Mouse (Mus musculus): Measurements from ENCODE around the gene Tmem30a.

Gene Tmem30a

DNA sequence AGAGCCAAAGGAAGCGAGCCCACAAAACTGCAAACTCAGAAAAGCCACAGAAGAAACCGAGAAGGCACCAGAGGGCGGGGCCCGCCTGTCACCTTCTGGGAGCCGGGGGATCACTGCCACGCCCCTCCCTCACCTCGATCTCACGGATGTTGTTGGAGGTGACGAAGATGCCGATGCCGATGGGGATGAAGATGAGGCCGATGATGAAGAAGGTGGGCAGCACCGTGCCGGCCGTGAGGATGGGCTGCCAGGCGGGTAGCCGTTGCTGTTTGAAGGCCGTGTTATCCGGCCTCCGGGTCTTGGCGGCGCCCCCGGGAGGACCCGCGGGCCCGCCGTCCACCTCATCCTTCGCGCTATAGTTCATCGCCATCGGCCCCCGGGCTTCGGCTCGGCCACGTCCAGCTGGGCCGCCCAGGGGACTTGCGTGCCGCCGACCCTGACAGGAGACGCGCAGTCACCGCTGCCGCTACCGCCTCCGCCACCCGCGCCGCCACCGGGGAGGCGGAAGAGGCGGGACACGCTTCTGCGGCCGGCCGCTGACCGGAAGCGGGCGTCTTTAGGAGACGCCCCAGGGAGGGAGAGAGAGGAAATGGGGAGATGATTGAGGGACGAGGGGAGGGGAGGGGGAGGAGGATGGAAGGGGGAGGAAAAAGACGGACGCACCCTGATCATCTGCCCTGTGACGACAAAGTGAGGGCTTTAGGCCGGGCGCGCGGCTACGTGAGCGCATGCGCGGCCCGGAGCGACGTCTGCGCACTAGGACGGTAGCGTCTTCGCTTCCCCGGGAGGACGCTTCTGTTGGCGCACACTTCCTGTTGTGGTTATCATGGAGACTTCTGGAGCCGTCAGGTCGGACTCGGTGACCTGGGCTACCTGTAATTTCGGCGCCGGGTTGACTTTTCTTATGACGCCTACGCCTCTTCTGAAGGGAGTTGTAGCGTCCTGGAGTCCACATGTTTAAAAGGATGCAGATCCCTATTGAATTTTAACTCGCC is at the start of gene Tmem30a:
Gene Tmem30a (minus strand): TSS at position 667 of the 995 bp plus-strand sequence.
- peak; percentile 98 for DNase-seq (ENCODE audit: low read depth)

DNA sequence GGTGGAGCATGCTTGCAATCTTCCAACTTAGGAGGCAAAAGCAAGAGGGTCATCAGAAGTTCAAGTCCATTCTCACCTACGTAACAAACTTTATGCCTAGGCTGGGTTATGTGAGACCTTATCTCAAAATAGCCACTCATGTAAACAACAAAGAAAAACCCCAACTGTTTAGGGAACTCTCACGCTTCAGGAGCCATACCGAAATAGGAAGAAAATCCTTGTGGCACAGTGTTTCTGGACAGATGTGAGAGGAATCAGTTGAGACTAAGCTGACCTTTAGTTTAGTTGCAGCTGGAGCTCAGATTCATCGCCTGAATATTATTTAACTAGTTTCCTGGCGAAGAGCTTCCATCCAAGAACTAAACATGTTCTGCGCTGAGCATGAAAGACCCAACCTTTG is 49.3 kb upstream of the Tmem30a start:
- no peak for DNase-seq (ENCODE audit: low read depth)

DNA sequence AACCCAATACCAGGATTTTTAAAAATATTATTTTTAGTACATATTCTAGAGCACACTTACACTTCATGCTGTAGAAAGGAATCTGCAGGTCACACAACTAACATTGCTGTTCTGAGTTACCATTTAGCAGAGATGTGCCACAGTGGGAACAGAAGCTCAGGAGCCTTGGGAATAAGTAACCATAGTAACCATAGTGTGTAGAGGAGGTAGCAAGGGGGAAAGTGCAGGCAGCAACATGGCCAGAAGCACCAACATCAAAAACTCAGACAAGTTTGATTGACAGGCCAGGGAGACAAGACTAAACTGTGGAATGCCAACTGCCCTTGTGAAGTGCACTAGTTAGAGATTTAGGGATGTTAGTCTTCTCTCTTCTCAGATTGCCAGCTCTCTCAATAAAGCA is 48.7 kb upstream of the Tmem30a start:
- DNase-seq (ENCODE audit: low read depth), result no peak

DNA sequence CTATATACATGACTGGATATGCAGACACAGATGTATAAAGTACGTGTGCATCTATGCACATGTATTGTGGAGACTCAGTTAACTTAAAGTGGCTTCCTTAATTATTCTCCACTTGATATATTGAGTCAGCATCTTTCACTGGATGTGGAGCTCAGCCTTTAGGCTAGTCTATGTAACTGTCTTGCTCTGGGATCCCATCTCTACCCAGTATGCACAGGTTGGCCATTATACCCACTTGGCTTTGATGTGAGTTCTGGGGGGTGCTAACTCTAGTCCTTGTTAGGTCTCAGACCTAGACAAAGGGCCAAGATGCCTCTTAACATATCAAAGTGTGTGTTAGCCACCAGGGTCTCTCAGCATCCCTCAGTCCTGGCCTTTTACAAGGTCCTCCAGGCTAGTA is 38.0 kb upstream of the Tmem30a start:
- no peak for DNase-seq (ENCODE audit: low read depth)

DNA sequence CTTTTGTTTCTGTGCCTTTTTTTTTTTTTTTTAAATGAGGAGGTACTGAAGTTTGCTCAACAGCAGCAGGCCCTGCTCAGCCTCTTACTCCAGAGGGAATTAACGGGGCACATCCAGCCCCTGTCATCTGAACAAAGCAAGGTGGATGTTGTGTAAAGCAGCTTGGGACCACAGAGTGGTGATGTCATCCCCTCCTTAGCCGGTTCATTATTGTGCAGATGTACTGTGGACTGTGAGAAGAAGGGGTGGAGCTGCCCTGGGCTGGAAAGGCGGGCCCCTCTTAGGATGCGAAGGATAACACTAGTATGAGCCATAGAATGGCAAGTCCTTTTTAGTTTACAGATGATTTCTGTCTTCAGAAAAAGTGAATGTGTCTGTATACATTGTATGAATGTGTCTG is 37.6 kb upstream of the Tmem30a start:
- DNase-seq (ENCODE audit: low read depth), result no peak

DNA sequence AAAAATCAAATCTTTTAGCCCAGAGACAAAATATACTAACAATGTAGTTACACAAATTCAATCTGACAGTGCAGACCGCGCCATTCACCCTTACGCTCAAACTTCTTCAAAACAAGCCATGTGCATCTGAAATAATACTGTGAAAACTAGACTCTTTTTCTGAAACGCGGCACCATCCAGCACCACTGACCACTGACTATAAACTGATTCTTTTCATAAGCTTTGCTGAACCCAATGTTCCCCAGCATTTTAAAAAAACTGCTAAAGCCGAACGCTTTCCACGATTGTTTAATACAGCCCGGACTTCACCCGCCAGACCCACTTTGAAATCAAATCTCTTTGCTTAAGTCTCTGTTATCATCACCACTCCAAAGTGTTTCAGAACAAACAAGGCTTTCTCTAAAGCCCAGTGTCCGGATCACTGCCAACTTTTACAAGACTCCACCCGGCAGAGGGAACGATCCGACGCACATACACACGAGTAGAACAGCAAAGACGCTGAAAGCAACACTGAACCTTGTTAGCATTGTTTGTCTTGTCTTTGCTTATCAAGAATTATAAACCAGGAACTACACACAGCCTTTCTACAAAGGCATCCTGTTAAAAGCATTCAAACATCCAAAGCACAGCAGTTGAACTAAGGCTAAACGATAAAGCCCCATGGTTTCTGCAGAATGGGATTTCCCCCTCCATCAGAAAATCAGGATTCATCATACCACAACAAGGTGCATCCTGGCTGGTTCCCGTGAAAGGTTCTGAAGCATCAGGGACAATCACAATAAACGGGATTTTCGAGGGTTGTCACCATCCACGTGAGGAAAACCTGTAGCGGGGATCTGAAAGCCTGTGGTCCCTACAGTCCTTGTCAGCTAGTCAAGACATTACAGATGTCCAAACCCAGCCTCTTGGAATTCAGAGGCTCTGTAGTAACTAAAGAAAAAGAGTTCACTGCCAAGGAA is 36.8 kb upstream of the Tmem30a start:
- DNase-seq (ENCODE audit: low read depth), result no peak

DNA sequence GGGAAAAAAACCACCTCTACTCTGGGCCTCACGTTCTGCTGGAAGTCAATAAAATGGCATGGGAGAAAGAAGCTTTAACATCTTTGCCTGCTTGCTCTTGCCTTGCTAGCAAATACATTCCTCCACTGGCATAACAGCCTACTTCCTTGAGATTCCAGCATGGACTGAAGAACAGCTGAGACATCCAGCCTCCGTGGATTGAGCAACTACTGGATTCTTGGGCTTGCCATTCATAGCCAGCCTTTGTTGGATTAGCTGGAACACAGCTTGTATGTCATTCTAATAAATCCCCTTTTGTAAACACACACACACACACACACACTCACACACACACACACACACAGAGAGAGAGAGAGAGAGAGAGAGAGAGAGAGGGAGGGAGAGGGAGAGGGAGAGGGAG is 33.8 kb upstream of the Tmem30a start:
- no peak for DNase-seq (ENCODE audit: low read depth)

DNA sequence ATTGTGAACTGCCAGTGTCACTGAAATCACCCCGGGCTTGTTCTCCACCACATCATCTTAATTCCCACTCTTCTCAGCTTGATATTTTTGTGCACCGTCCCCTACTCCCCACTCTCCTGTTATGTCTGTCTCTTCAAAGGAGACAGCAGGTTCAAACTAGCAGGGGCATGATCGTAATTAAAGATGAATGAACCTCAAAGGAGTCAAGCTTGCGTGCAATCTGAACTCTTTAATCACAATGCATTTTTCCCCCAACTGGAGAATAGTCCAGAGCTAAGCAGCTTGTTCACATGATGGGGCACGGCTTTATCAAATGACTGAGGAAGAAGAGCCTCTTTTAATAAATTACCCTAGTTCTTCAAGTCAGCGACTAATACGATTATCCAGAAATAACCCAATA is 32.2 kb upstream of the Tmem30a start:
- DNase-seq (ENCODE audit: low read depth), result no peak

DNA sequence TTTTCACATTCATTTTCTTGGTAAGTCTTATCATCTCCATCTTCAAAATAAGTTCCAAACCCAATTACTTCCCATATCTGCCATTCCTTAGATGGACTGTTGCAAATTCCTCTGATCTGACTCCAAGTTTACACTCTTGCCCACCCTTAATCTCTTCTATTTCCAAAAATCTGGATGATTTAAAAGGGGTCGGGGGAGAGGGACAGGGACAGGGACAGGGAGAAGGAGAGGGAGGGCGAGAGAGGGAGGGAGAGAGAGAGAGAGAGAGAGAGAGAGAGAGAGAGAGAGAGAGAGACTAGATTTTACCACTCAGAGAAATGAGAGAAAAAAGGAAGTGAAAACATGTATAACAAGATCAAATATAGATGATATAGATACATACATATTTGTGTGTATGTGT is 30.5 kb upstream of the Tmem30a start:
- no peak for DNase-seq (ENCODE audit: low read depth)

DNA sequence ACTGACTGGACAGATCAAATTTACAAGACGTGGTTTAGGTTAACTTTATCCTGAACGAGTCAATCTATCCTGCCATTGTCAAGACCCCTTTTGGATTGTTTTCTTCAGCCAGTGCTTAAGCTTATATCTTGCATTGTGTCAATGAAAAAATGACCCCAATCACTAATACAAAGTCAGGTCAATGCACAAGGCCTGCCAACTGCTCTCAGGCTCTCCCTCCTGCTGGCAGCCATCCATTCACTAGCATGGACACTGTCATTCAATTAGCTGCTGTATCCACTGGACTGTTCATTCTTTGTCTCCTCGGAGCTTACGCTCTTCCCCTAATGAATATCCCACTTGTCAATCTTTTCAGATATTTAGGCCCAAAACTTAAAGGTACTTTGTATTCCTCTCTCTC is 30.1 kb upstream of the Tmem30a start:
- no peak for DNase-seq (ENCODE audit: low read depth)

DNA sequence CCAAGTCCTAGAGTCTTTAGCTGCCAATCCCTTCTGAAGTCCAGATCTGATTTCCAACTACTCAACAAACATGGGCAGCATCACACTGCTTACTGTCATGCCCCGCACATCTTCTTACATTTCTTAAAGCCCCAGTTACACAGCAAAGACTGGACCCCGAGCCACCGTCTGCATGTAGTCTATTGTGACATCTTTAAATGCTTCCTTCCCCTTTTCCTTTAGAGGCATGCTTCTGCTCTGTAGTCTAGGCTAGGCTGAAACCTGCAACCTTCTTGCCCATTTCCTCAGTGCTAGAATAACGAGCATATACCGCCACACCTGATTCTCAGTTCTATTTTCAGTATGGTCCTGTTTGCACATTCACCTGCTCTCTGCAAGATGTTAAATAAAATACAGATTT is 23.2 kb upstream of the Tmem30a start:
- no peak for DNase-seq (ENCODE audit: low read depth)

DNA sequence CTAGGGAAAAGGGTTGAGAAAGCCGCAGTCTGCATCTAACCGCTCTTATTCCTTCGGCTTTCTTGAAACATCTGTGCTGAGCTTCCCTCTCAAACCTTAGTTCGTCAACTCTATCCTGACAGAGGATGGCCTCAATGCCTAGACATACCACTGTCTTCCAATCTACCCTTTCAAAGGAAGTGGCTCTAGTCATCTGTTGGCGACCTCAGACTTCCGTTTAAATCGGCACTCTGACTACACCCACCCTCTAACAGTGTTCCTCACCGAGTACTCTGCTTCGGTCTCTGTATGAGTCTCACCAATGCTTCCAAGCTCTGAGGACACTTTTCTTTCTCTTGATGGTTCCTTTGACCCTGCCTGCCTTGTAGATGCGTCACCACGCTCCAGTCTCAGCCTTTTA is 22.7 kb upstream of the Tmem30a start:
- DNase-seq (ENCODE audit: low read depth), result no peak

DNA sequence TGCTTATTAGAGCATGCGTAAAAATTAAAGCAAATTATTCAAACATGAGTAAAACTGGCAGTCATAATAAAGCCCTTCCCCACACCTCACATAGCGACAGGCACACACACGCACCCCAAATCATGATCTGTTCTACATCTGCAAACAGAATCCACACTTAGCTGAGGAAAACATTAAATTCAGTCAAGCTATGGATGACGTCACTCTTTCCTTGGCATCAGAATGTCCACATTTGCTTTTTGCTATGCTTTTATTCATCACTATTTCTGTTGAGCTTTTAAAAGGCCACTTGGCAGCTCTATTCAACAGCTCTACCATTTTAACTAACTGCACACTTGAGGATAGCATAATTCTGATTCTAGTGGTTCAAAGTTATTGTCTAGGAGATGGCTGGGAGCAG is 21.3 kb upstream of the Tmem30a start:
- DNase-seq (ENCODE audit: low read depth), result no peak

DNA sequence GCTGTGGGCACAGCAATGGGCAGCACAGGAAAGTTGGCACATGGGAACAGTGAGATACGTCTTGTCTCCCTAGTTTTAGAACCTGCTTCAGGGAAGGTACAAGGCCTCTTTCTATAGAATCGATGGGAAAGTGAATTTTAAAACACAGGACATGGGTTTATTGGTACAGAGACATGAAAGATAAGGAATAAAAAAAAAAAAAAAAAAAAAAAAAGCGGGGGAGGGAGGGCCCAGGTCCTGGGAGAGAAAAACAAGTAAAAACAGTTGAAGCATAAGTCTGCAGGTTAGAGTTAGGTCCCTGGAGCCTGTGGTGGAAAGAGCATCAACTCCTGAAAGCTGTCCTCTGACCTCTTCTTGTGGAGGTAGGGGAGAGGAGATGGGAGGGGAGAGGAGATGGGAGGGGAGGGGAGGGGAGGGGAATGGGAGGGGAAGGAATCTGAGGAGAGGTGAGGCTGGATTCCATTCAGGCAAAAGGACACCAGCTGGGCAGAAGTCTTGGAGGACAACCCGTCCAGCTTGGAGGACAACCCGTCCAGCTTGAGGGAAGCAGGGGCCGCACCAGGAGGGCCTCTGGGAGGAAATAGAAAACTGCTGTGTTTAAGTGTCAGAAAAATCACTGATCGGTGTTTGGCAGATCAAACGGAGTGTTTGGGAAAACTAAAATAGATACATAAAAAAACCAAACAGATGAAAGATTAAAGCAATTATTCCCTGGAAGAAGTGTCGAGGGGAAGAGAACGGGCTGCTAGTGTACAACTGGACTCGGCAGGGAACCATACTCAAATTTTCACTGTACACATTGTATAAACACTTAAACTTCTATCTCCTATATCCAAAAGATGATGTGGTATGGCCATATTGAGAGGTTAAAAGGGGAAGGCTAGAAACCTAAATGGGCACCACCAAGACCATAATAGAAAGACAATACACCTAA is 17.9 kb upstream of the Tmem30a start:
- DNase-seq (ENCODE audit: low read depth), result no peak

DNA sequence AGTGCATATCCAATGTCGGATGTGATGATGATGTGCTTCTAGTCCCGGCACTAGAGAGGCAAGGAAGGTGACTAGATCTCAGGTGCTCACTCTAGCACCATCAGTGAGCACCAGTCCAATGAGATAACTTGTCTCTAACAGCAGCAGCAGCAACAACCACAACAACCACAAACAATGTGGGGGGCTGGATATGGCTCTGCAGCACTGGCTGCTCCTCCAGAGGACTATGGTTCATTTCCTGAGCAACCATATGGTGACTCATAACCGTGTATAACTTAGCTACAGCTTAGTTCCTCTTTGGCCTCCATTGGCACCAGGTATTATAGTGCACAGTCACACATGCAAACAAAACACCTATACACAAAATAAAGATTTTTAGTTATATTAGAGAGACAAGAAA is 17.2 kb upstream of the Tmem30a start:
- no peak for DNase-seq (ENCODE audit: low read depth)

DNA sequence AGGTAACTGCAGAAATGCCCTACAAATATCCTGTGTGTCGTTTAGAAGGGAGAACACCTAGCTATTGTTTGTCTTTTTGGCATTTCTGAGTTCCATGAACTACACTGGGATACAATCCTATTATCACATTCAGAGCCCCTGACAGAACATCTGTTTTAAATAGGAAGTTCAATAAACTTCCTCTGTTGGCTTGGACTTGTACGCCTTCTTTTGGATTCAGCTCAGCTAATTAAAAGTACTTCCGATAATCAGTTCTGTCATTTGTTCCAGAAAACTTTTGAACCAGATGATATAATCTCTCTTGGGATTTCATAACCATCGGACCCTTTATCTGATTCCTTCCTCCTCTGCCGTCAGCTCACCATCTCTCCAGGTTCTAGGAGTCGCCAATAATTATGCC is 16.1 kb upstream of the Tmem30a start:
- DNase-seq (ENCODE audit: low read depth), result no peak

DNA sequence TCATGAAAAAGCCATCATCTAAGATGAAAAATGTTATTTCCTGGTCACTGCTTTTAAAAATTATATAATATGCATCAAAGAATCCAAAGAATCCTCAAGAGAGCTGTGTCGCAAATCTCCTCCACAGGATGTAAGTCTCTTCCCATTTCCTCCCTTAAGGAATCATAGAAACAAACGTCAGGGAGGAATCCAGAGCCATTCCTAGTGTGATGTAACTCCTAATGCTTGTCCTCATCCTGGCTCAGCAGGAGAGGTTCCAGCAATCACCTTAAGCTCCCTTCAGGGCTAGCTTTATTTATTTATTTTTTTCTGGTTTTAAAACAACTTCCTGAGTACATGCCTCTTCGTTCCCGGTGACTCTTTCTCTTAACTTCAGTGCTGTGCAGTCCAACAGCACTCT is 13.9 kb upstream of the Tmem30a start:
- DNase-seq (ENCODE audit: low read depth), result no peak

DNA sequence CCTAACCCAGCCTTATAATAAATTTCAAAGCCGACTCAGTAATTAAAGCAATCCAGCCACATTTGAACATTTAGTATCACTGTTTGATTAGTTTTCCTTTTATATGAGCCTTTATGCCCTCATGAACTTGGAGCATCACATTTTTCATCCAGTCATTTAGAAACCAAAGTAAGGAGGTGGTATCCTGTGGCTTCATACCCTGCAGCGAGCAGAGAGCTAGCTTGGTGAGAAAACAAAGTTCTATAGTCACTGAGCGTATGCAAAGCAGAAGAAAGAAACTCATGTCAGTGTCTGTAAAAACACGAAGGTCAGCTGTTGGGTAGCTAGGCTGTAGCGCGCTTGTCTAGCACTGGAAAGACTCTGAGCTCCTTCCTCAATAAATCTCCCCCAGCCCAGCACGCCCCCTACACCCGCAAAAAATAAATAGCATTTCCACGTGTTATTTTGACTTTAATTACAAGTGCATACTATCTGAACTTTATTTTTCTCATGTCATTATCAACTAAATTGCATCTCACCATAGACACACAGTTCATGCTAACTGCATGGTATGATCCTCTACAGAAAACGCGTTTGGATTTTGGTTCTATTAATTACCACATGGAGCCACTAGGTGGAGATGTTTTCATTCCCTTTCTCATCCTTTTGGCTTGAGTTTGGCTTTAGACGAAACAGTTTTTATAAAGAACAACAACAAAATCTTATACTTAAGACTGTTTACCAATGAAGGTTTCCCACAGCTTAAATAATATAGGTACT is 13.2 kb upstream of the Tmem30a start:
- DNase-seq (ENCODE audit: low read depth), result peak; percentile 74

DNA sequence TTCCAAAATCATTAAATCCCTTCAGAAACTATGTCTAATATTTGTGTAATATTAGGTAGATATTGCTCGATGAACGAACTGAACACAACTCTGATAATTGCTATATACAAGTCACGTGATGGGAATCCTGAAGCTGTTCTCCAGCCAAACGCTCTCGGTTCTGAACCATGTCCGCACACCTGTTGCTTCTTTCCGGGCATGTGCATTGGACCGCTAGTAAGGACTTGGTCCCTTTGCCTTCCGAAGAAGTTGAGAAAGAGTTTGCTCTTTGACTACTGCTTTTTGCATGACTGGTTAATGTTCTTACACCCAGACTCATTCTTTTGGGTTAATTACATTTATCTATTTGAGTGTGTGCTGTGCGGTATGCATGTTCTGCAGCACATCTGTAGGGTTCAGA is 12.1 kb upstream of the Tmem30a start:
- DNase-seq (ENCODE audit: low read depth), result no peak

DNA sequence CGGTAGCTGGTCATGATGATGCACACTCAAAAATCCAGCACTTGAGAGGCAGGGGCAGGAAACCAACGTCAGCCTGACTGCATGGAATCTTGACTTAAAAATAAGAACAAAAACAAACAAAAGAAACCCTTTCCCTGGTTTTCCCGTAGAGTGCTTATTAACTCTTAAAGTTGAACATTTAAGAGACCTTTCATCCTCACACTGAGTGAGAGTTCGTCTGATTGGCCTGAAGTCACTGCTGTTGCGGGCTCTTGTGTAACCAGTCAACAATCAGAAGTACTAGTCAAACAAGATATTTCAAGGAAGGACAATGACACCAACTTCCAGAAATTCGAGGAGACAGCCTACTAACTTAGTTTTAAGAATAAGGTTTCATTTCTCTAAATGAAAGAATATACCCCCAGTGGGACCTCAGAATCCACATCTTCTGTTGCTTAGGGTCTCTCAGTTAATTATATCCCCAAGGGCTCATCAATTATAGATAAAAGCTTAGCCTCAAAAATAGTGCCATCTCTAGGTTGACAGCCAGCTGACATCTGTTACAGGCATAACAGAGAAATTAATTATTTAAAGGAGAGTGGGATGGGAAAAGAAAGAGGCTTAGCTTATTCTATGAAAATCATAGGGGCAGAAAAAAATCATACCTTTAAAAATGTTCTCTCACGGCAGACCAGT is 3.3 kb upstream of the Tmem30a start:
- DNase-seq (ENCODE audit: low read depth), result no peak

Measured in NIH3T3 (cell line).